Mouse (Mus musculus) heart, embryonic 15.5 days (tissue): ENCODE data around the gene Znrd1as. TPM values are rescaled to one million over a fixed set of nuclear protein-coding genes. Genes with fewer than 3 reads are reported as not detected.

Experiments
- polyA plus RNA-seq: library from polyadenylated mRNA; unstranded; fragments of >200 nt; fragmentation: Nextera tagmentation; extraction: Ambion mirVana; gene quantifications from 2 replicates; pipeline ENCODE4 v1.2.1, GENCODE M21; 2015

Gene Znrd1as
- polyA plus RNA-seq, 1 experiment from 2014 or later, result 6.2 TPM

Other genes starting within 250 kb of the Znrd1as start
- gene H2-M10.5, start 185.7 kb upstream of the Znrd1as start, polyA plus RNA-seq, result not detected in 2 replicates
- not detected in 2 replicates for gene H2-M10.6, start 146.4 kb upstream of the Znrd1as start, polyA plus RNA-seq
- 17.7 and 25.0 TPM in 2 replicates for gene Trim26, start 121.5 kb upstream of the Znrd1as start, polyA plus RNA-seq
- gene Trim15, start 91.4 kb upstream of the Znrd1as start, polyA plus RNA-seq, result 0.06 and 0.13 TPM in 2 replicates
- 9.5 and 14.1 TPM in 2 replicates for gene Trim10, start 89.0 kb upstream of the Znrd1as start, polyA plus RNA-seq
- not detected in 2 replicates for gene Trim40, start 68.5 kb upstream of the Znrd1as start, polyA plus RNA-seq
- gene Trim31, start 60.5 kb upstream of the Znrd1as start, polyA plus RNA-seq, result not detected in 2 replicates
- gene Rnf39, start 15.7 kb upstream of the Znrd1as start, polyA plus RNA-seq, result 0.33 and 0.48 TPM in 2 replicates
- 73.1 and 81.3 TPM in 2 replicates for gene Ppp1r11, start 6.9 kb upstream of the Znrd1as start, polyA plus RNA-seq
- 41.2 and 47.4 TPM in 2 replicates for gene Znrd1, start within 50 bp of the Znrd1as start, polyA plus RNA-seq
- gene 2410137M14Rik, start 22.6 kb downstream of the Znrd1as start, polyA plus RNA-seq, result not detected in 2 replicates
- 0.34 and 0.49 TPM in 2 replicates for gene H2-M5, start 30.9 kb downstream of the Znrd1as start, polyA plus RNA-seq
- 32.4 and 40.4 TPM in 2 replicates for gene Zfp57, start 42.6 kb downstream of the Znrd1as start, polyA plus RNA-seq
- 0.13 TPM in 1 of 2 replicates, not detected in the other for gene Mog, start 64.8 kb downstream of the Znrd1as start, polyA plus RNA-seq
- 4.6 and 5.6 TPM in 2 replicates for gene Gabbr1, start 87.4 kb downstream of the Znrd1as start, polyA plus RNA-seq
- gene Olfr90, start 129.9 kb downstream of the Znrd1as start, polyA plus RNA-seq, result not detected in 2 replicates
- not detected in 2 replicates for gene Olfr91, start 139.7 kb downstream of the Znrd1as start, polyA plus RNA-seq
- gene Olfr92, start 161.5 kb downstream of the Znrd1as start, polyA plus RNA-seq, result not detected in 2 replicates
- not detected in 2 replicates for gene Olfr93, start 202.9 kb downstream of the Znrd1as start, polyA plus RNA-seq
- 0.35 and 2.7 TPM in 2 replicates for gene Ubd, start 235.3 kb downstream of the Znrd1as start, polyA plus RNA-seq
- gene Olfr94, start 242.4 kb downstream of the Znrd1as start, polyA plus RNA-seq, result not detected in 2 replicates